ENCODE assay signal across 9 mouse cellular contexts in genomic region chr19:55880664-55881359, GRCm38 (mm10).
DNase-seq lines count a peak whose midpoint lies in the region; ATAC-seq lines count a peak whose summit lies in the region.
"Had no signal": no experiment of that assay in that cellular context is flagged by ENCODE, and none has a peak within 500 bp of the region (broad histone marks: within the 10 kb centered on the region; RNA-seq: fewer than 3 reads in every experiment).

No protein-coding gene starts in this region.

- ATAC-seq in limb, embryonic 13.5 days (ENCODE audit: low FRiP score, low read depth), result peak; percentile 26; the same call in 1 of the 2 replicates
- no peak for ATAC-seq in granulocyte monocyte progenitor cell, adult 5-6 weeks (replicated peaks; ENCODE audit: poor library complexity, severe bottlenecking)
- no peak for ATAC-seq in megakaryocyte-erythroid progenitor cell, adult 5-6 weeks (replicated peaks; ENCODE audit: low FRiP score, low TSS enrichment, poor library complexity, severe bottlenecking)

- DNase-seq in left cerebral cortex, postnatal 10 days (ENCODE audit: extremely low spot score in 1 of 2, low spot score in 2 of 2), result peak; percentile 34 to 43
- no peak for DNase-seq in left cerebral cortex, adult 8-10 months (ENCODE audit: low spot score in 2 of 2)
- peak; percentile 11 for DNase-seq in frontal cortex, postnatal 14 days (ENCODE audit: low spot score in 2 of 2)
- peak; percentile 12 to 13 for DNase-seq in right cerebral cortex, postnatal 36 days (ENCODE audit: low spot score in 2 of 2)
- no peak for DNase-seq in kidney, postnatal 25 days

- no peak overlapping the region for H3K4me3 ChIP-seq in limb, embryonic 13.5 days

- intact Hi-C loops in left cerebral cortex, postnatal 10 days (cut with DNase I), result no loop called here

- H3K9me3 ChIP-seq in limb, embryonic 13.5 days, result no peaks in the 10 kb centered on the region
- H3K9me3 ChIP-seq: G1E had no signal

- no peak overlapping the region for H3K27ac ChIP-seq in limb, embryonic 13.5 days

- no peaks in the 10 kb centered on the region for H3K36me3 ChIP-seq in limb, embryonic 13.5 days
- H3K36me3 ChIP-seq: G1E had no signal

- no peak overlapping the region for H3K4me2 ChIP-seq in limb, embryonic 13.5 days (replicated peaks)

- H3K9ac ChIP-seq in limb, embryonic 13.5 days, result no peak overlapping the region

- H3K27me3 ChIP-seq in limb, embryonic 13.5 days, result no peaks in the 10 kb centered on the region

- 43% methylated on average over 13 of the region's 13 CpGs for WGBS in limb, embryonic 13.5 days

- H3K4me1 ChIP-seq in limb, embryonic 13.5 days, result peaks cover 46% of the 10 kb centered on the region

Comparison
In these comparisons a context has a peak if more than half of its experiments do, and no peak if none do; other contexts are left out.
1. DNase-seq: peak in left cerebral cortex, postnatal 10 days (2 of 2), frontal cortex, postnatal 14 days (2 of 2) and right cerebral cortex, postnatal 36 days (2 of 2); none in left cerebral cortex, adult 8-10 months (0 of 2) and kidney, postnatal 25 days (0 of 2).